Mouse (Mus musculus) common myeloid progenitor, adult 5-6 weeks (primary cell): ENCODE results near the gene Rbfox3. TPM values are rescaled to one million over a fixed set of nuclear protein-coding genes. Genes with fewer than 3 reads are reported as not detected.

ENCODE experiments used
- ATAC-seq: replicated peaks from 2 replicates; pipeline ENCODE4 v1.8.0; 2016; ENCODE audit warnings: low read depth, mild to moderate bottlenecking, moderate TSS enrichment, inconsistent platforms; ENCODE audit not compliant: poor library complexity, severe bottlenecking
- total RNA-seq: library from RNA; stranded (forward); fragments of 200-1000, 187-1606 nt; gene quantifications from 2 replicates; pipeline ENCODE4 v1.2.3, GENCODE M21; 2017

The Rbfox3 gene
- total RNA-seq, 1 experiment from 2014 or later, result not detected

GRCm38 (mm10) chr11:118885135-118885534 lies 26.3 kb downstream of the Rbfox3 start:
- no peak for ATAC-seq

GRCm38 (mm10) chr11:118883143-118883542 lies 28.3 kb downstream of the Rbfox3 start:
- ATAC-seq, result no peak

GRCm38 (mm10) chr11:118881786-118882495 lies 29.5 kb downstream of the Rbfox3 start:
- ATAC-seq, result no peak

- no peak for ATAC-seq
Observed at GRCm38 (mm10) chr11:118879466-118880150, 31.8 kb downstream of the Rbfox3 start.

GRCm38 (mm10) chr11:118878605-118879245 lies 32.7 kb downstream of the Rbfox3 start:
- no peak for ATAC-seq

- ATAC-seq, result no peak
Observed at GRCm38 (mm10) chr11:118875243-118875897, 36.0 kb downstream of the Rbfox3 start.

GRCm38 (mm10) chr11:118874487-118875095 lies 36.8 kb downstream of the Rbfox3 start:
- ATAC-seq, result no peak

- no peak for ATAC-seq
Observed at GRCm38 (mm10) chr11:118874022-118874421, 37.4 kb downstream of the Rbfox3 start.

- ATAC-seq, result no peak
Observed at GRCm38 (mm10) chr11:118871527-118871926, 39.9 kb downstream of the Rbfox3 start.

GRCm38 (mm10) chr11:118863360-118863759 lies 48.0 kb downstream of the Rbfox3 start:
- ATAC-seq, result no peak

GRCm38 (mm10) chr11:118861801-118862431 lies 49.5 kb downstream of the Rbfox3 start:
- no peak for ATAC-seq

GRCm38 (mm10) chr11:118861246-118861645 lies 50.2 kb downstream of the Rbfox3 start:
- no peak for ATAC-seq

- ATAC-seq, result no peak
Observed at GRCm38 (mm10) chr11:118860812-118861211, 50.6 kb downstream of the Rbfox3 start.

GRCm38 (mm10) chr11:118859839-118860238 lies 51.6 kb downstream of the Rbfox3 start:
- ATAC-seq, result no peak

GRCm38 (mm10) chr11:118858305-118858704 lies 53.1 kb downstream of the Rbfox3 start:
- no peak for ATAC-seq

GRCm38 (mm10) chr11:118851391-118851790 lies 60.0 kb downstream of the Rbfox3 start:
- ATAC-seq, result no peak

- no peak for ATAC-seq
Observed at GRCm38 (mm10) chr11:118847986-118848385, 63.4 kb downstream of the Rbfox3 start.

GRCm38 (mm10) chr11:118840992-118841391 lies 70.4 kb downstream of the Rbfox3 start:
- no peak for ATAC-seq

- no peak for ATAC-seq
Observed at GRCm38 (mm10) chr11:118838167-118838566, 73.2 kb downstream of the Rbfox3 start.

GRCm38 (mm10) chr11:118836889-118837288 lies 74.5 kb downstream of the Rbfox3 start:
- ATAC-seq, result no peak
